Mouse (Mus musculus): Measurements from ENCODE around the gene Ttc27. TPM values are rescaled to one million over a fixed set of nuclear protein-coding genes. Genes with fewer than 3 reads are reported as not detected.

Ttc27 gene
- polyA plus RNA-seq, 1 experiment from 2014 or later: 17.1 TPM

DNA sequence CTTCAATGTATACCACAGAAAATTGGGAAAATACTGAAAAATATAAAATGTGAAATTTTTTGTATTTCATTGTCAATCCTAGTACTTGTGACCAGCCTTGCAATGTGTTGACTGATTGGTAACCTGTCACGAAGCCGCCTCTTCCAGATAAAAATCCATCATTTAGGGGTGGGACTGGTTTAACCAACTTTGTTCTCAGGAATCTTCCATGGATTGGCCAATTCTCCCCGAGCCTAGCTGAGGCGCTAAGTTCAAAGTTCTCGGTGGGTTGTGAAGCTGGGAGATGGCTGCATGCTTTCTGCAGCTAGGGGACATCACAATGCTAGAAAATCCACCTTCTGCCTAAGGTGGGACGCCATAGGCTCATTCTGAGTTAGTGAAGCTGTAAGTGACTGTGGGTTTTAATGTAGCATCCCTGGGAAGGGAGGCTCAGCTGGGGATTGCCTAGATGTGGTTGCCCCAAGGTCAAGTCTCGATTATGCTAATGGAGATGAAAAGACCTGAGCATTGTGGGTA lies 9.8 kb upstream of the Ttc27 start:
- no peak for DNase-seq
- ATAC-seq (ENCODE audit: low read depth): no peak
- Histone ChIP-seq H3K9me3 (replicated peaks) (no peaks in the 10 kb centered on the region), H3K4me1 (replicated peaks) (peaks cover 23% of the 10 kb centered on the region), H3K36me3 (peaks cover 15% of the 10 kb centered on the region), H3K27ac (no peak overlapping the region), H3K27me3 (no peaks in the 10 kb centered on the region), H3K4me3 (replicated peaks) (no peak overlapping the region), H3K4me2 (no peak overlapping the region), H3K9ac (no peak overlapping the region)
- WGBS (ENCODE audit: insufficient replicate concordance): 70% methylated on average over 7 of the region's 7 CpGs

DNA sequence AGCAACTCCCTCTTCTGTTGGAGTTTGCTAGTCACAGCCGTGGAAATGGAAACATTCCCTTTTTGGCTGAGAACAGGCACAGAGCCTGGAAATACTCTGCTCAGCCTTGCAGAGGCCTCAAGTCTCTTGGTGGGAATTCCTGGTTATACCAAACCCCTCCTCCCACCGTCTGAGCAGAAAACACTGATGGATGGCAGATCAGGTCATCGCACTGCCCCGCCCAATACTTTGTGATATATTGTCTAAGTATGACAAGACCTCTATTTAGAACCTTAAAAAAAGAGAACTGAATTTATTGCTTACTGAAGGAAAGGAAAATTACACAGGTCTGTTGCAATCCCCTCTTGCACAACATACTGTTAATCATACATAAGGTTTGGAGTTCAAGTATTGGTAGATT lies 6.8 kb upstream of the Ttc27 start:
- no peak overlapping the region for H3K27ac ChIP-seq
- H3K4me1 ChIP-seq (replicated peaks): peaks cover 23% of the 10 kb centered on the region
- no peaks in the 10 kb centered on the region for H3K9me3 ChIP-seq (replicated peaks)
- WGBS (ENCODE audit: insufficient replicate concordance): 57% methylated on average over 4 of the region's 4 CpGs
- no peaks in the 10 kb centered on the region for H3K36me3 ChIP-seq
- H3K4me2 ChIP-seq: no peak overlapping the region
- DNase-seq (no peak), ATAC-seq (ENCODE audit: low read depth) (no peak)
- no peaks in the 10 kb centered on the region for H3K27me3 ChIP-seq
- H3K9ac ChIP-seq: no peak overlapping the region
- no peak overlapping the region for H3K4me3 ChIP-seq (replicated peaks)

DNA sequence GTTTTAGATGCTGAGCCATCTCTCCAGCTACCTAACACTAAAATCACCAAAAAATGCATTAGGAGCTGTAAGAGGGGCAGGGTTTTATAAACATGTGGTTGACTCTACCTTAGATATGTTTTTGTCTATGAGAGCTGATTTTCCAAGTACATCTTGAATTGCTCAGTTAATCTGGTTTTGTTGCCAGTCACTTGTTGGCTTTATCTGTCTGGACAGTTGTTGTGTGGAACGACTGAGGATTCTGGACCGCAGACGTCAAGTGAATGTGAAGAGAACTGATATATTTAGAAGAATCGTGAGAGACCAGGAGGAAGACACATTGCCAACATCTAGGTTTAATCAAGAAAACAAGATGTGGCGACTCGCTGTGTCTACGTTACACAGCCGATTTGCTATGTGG lies 5.9 kb upstream of the Ttc27 start:
- Histone ChIP-seq H3K27ac (no peak overlapping the region), H3K27me3 (no peaks in the 10 kb centered on the region), H3K36me3 (no peaks in the 10 kb centered on the region), H3K4me2 (no peak overlapping the region), H3K9me3 (replicated peaks) (no peaks in the 10 kb centered on the region), H3K4me1 (replicated peaks) (peaks cover 23% of the 10 kb centered on the region), H3K4me3 (replicated peaks) (no peak overlapping the region), H3K9ac (no peak overlapping the region)
- DNase-seq (no peak), ATAC-seq (ENCODE audit: low read depth) (peak; percentile 49)
- WGBS (ENCODE audit: insufficient replicate concordance): 29% methylated on average over 8 of the region's 8 CpGs

DNA sequence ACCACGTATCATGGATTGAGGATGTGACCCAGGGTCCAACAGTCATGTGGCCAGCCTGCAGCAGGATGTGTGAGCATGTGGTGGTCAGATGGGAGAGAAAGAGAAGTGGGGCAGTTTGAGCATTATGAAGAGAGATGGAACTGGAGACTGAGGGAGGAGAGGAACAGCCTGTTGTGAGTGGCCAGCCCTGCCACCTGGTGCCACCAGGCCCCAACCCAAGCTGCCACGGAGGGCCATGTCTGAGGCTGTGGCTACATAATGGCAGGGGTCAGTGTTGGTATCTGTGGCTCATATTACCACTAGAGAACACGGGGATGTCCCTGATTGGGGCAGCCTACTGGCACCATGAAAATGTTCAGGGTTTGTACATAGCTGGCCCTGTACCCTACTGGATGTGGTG lies 2.4 kb upstream of the Ttc27 start:
- no peak for ATAC-seq (ENCODE audit: low read depth)
- H3K27ac ChIP-seq: no peak overlapping the region
- H3K9ac ChIP-seq: no peak overlapping the region
- 44% methylated on average over 3 of the region's 3 CpGs for WGBS (ENCODE audit: insufficient replicate concordance)
- no peak overlapping the region for H3K4me3 ChIP-seq (replicated peaks)
- H3K4me2 ChIP-seq: no peak overlapping the region
- no peaks in the 10 kb centered on the region for H3K9me3 ChIP-seq (replicated peaks)
- H3K36me3 ChIP-seq: no peaks in the 10 kb centered on the region; the same call in 1 of the 2 replicates
- H3K4me1 ChIP-seq (replicated peaks): peaks cover 43% of the 10 kb centered on the region
- no peaks in the 10 kb centered on the region for H3K27me3 ChIP-seq
- DNase-seq: no peak

DNA sequence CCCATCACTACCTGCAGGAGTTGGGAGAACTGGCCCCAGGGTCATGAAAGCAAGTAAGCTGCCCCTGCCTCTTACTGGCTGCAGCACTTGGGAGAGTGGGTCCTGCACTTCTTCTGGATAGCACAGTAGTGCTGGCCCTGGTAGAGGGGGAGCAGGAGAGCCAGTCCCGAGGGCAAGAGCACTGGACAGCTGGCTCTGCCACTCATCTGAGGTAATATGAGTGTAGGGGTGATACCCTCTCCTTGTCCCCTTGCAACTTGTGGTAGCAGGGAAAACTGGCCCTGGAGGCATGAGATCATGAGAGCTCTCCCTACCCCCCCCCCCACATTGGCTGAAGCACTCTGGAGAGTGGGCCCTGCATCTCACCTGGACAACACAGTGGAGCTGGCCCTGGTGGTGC lies 1.8 kb upstream of the Ttc27 start:
- 17% methylated on average over 1 of the region's 1 CpGs for WGBS (ENCODE audit: insufficient replicate concordance)
- H3K27ac ChIP-seq: no peak overlapping the region
- peaks cover 2% of the 10 kb centered on the region; the same call in 1 of the 2 replicates for H3K36me3 ChIP-seq
- no peak overlapping the region for H3K9ac ChIP-seq
- H3K27me3 ChIP-seq: no peaks in the 10 kb centered on the region
- H3K4me2 ChIP-seq: no peak overlapping the region
- H3K9me3 ChIP-seq (replicated peaks): no peaks in the 10 kb centered on the region
- H3K4me1 ChIP-seq (replicated peaks): peaks cover 39% of the 10 kb centered on the region
- ATAC-seq (ENCODE audit: low read depth) (no peak), DNase-seq (no peak)
- H3K4me3 ChIP-seq (replicated peaks): no peak overlapping the region

DNA sequence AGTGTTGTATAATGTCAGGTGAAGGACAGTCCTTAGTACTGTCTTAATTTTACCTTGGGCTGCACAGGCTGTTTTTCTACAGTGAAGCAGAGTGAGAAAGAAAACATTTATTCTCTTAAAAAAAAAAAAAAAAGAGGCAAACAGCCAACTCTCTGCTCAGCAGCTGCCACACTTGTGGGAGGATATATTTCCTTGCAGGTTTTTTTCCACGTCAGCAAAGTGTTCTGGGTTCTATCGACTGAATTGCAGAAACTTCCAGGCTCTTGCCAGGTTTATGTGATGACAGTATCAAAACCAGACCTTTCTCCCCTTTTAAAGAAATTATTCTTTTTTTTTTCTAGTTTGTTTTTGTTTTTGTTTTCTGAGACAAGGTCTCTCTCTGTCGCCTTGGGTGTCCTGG lies 889 bp upstream of the Ttc27 start:
- Histone ChIP-seq H3K4me3 (replicated peaks) (peak overlapping the region; percentile 84), H3K4me1 (replicated peaks) (peaks cover 30% of the 10 kb centered on the region), H3K27ac (no peak overlapping the region), H3K36me3 (peaks cover 11% of the 10 kb centered on the region), H3K4me2 (peak overlapping the region; percentile 85), H3K9me3 (replicated peaks) (no peaks in the 10 kb centered on the region), H3K9ac (peak overlapping the region; percentile 73; the same call in 1 of the 2 replicates), H3K27me3 (no peaks in the 10 kb centered on the region)
- DNase-seq (no peak), ATAC-seq (ENCODE audit: low read depth) (no peak)
- 65% methylated on average over 3 of the region's 3 CpGs for WGBS (ENCODE audit: insufficient replicate concordance)

DNA sequence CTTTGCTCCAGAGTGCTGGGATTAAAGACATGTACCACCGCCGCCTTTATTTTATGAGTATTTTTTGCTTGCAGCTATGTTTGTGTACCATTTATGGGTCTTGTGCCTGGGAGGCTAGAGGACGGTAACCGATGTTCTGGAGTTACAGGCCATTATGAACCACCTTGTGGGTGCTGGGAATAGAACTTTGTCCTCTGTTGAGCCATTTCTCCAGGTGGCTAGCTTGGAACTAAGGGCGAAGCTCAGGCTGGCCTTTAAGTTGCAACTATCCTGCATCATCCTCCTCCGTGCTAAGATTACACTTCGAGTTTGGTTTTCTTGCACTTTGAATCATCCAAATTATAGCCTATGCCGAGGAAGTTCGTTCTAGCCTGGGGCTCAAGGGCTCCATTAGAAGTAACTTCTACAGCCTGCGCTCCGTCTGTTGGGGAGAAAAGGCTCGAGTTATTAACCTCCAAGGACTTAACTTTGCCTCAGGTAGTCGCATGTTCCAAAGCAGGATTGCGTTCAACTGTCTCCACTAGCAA lies 378 bp upstream of the Ttc27 start:
- Histone ChIP-seq H3K9ac (peak overlapping the region; percentile 73), H3K4me3 (replicated peaks) (peak overlapping the region; percentile 84), H3K27me3 (no peaks in the 10 kb centered on the region), H3K27ac (no peak overlapping the region; the same call in 1 of the 2 replicates), H3K4me1 (replicated peaks) (peaks cover 24% of the 10 kb centered on the region), H3K36me3 (peaks cover 16% of the 10 kb centered on the region), H3K9me3 (replicated peaks) (no peaks in the 10 kb centered on the region), H3K4me2 (peak overlapping the region; percentile 85)
- 6% methylated on average over 14 of the region's 14 CpGs for WGBS (ENCODE audit: insufficient replicate concordance)
- ATAC-seq (ENCODE audit: low read depth): peak; percentile 40
- DNase-seq: no peak

DNA sequence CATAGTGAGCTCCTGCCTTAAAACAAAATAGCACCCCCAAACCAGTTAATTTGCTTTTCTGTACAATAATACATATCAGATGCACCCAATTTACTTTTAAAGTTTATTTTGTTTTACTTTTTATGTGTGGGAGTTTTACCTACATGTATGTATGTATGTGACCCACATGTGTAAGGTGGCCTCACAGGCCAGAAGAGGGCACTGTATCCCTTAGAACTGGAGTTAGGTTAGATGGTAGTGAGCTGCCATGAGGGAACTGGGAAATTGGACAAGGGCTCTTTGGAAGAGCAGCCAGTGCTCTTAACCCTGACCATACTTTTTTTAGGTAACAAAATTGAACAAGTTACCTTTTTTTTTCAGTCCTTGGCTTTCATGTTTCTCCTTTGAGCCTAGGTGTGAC lies 15.3 kb downstream of the Ttc27 start:
- ATAC-seq (ENCODE audit: low read depth) (no peak), DNase-seq (no peak)
- Histone ChIP-seq H3K9me3 (replicated peaks) (no peaks in the 10 kb centered on the region), H3K4me3 (replicated peaks) (no peak overlapping the region), H3K4me1 (replicated peaks) (no peaks in the 10 kb centered on the region), H3K36me3 (peaks cover 21% of the 10 kb centered on the region), H3K27ac (no peak overlapping the region), H3K4me2 (no peak overlapping the region), H3K9ac (no peak overlapping the region), H3K27me3 (no peaks in the 10 kb centered on the region)

DNA sequence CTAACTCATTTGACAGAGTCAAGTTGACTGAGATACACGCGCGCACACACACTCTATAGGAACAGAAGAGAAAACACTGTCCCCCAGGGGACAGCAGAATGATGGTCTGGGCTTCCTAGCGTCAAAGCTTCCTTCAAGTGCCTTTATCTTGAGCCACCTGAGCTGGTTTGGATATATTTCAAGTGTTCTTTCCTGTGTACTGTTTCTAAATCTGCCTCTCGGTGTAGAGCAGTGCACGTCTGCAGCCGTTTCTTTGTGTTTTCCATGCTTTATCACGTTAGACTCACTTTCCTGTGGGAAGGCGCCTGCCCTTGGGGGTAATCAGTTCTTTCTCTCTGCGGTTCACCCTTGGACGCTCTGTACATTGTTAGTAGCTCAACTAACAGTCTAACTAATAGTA lies 17.9 kb downstream of the Ttc27 start:
- Histone ChIP-seq H3K4me2 (no peak overlapping the region), H3K9me3 (replicated peaks) (no peaks in the 10 kb centered on the region), H3K4me3 (replicated peaks) (no peak overlapping the region), H3K36me3 (peaks cover 15% of the 10 kb centered on the region), H3K4me1 (replicated peaks) (no peaks in the 10 kb centered on the region), H3K9ac (no peak overlapping the region), H3K27me3 (no peaks in the 10 kb centered on the region), H3K27ac (no peak overlapping the region)
- DNase-seq (no peak), ATAC-seq (ENCODE audit: low read depth) (no peak)
- WGBS (ENCODE audit: insufficient replicate concordance): 56% methylated on average over 11 of the region's 11 CpGs

DNA sequence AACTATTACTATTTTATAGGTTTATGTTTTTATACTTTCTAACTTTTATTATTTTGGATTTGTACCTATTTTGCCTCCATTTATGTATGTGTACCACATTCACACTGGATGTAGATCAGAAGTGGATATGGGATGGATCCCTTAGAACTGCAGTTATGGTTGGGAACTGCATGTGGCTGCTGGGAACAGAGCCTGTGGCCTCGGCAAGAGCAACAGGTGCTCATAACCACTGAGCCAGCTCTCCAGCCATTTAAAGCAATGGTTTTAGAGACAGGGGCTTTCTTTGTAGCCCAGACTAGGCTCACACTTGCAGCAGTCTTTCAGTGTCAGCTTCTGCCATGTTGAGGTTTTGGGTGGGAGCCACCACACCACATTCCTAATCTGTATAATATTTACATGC lies 32.1 kb downstream of the Ttc27 start:
- no peak overlapping the region for H3K9ac ChIP-seq
- WGBS (ENCODE audit: insufficient replicate concordance): 69% methylated on average over 1 of the region's 1 CpGs
- H3K36me3 ChIP-seq: peaks cover 17% of the 10 kb centered on the region; the same call in 1 of the 2 replicates
- DNase-seq (no peak), ATAC-seq (ENCODE audit: low read depth) (no peak)
- no peak overlapping the region for H3K27ac ChIP-seq
- H3K27me3 ChIP-seq: no peaks in the 10 kb centered on the region
- no peaks in the 10 kb centered on the region for H3K4me1 ChIP-seq (replicated peaks)
- no peak overlapping the region for H3K4me2 ChIP-seq
- no peak overlapping the region for H3K4me3 ChIP-seq (replicated peaks)
- H3K9me3 ChIP-seq (replicated peaks): no peaks in the 10 kb centered on the region

DNA sequence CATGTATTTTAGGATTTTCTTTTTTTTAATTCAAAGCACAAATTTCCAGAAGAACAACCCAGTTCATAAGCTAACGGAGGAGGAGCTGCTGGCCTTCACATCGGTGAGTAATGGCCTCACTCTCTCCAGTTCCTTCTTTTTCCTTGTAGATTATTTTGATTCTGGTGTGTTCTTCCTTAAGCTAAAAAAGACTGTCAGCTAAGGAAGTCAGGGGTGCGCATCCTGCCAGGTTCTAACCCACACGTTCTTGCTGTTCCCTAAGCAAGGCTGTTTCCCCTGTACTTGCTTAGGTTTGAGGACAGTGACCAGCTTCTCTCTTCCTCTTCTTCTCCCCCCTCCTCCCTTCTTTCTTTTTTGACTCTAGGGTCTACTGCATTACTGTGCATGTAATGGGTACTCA lies 33.5 kb downstream of the Ttc27 start:
- DNase-seq: no peak
- 70% methylated on average over 4 of the region's 4 CpGs for WGBS (ENCODE audit: insufficient replicate concordance)
- H3K9me3 ChIP-seq (replicated peaks): no peaks in the 10 kb centered on the region

DNA sequence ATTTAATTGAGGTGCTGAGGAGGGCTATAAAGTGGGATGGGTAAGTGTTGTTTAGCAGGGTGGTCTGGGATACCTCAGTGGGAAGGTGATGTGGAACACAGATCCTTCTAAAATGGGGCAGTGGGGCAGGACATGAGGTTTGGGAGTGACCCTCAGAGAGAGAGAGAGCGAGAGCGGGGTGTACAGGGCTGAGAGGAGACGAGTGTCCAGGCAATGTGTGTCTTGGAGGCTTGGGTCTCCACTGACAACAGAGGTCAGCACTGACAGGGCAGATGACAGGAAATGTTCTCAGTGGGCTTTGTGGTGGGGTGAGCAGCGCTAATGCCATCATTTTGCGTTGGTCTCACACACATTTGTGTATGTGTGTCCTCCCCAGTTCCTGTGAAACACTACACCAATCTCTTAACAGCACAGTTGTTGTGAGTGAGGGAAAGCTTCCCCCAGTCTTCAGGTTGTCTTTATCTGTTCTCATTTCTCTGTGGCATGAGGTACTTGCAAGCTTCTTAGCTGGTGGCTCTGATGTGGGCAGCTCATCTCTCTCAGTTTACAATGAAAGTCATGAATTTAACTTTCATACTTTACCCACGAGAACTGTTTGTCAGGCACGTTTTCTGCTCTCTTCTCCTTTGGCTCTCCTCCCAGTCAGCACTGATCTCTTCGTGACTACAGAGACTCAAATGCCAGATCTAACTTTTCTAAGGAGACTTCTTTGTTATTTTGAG lies 35.5 kb downstream of the Ttc27 start:
- ATAC-seq (ENCODE audit: low read depth): no peak
- no peak overlapping the region for H3K27ac ChIP-seq

More for the DNA sequence above, 33.5 kb downstream of the Ttc27 start:
- Histone ChIP-seq H3K27me3 (no peaks in the 10 kb centered on the region), H3K4me2 (no peak overlapping the region), H3K4me3 (replicated peaks) (no peak overlapping the region), H3K9ac (no peak overlapping the region), H3K4me1 (replicated peaks) (no peaks in the 10 kb centered on the region), H3K27ac (no peak overlapping the region), H3K36me3 (0 out of 2 replicates have a peak, but pooled peaks cover 13% of the 10 kb centered on the region)
- ATAC-seq (ENCODE audit: low read depth): no peak

More for the DNA sequence above, 35.5 kb downstream of the Ttc27 start:
- H3K9me3 ChIP-seq (replicated peaks): no peaks in the 10 kb centered on the region
- no peak for DNase-seq
- H3K4me2 ChIP-seq: no peak overlapping the region
- no peaks in the 10 kb centered on the region for H3K27me3 ChIP-seq
- H3K4me3 ChIP-seq (replicated peaks): no peak overlapping the region
- no peaks in the 10 kb centered on the region for H3K4me1 ChIP-seq (replicated peaks)
- 0 out of 2 replicates have a peak, but pooled peaks cover 8% of the 10 kb centered on the region for H3K36me3 ChIP-seq
- H3K9ac ChIP-seq: no peak overlapping the region
- WGBS (ENCODE audit: insufficient replicate concordance): 69% methylated on average over 8 of the region's 8 CpGs

Measured in liver, embryonic 13.5 days (tissue).